Mouse (Mus musculus): ENCODE results near the gene Zfp689. TPM values are rescaled to one million over a fixed set of nuclear protein-coding genes. Genes with fewer than 3 reads are reported as not detected.
A peak's percentile ranks its signal among the peaks of the same experiment; 100 is the strongest.

Gene Zfp689
- polyA plus RNA-seq, 1 experiment from 2014 or later: 11.7 TPM

- H3K4me2 ChIP-seq (ENCODE audit: low read depth, low read length): no peak overlapping the region
- H3K36me3 ChIP-seq (replicated peaks; ENCODE audit: control insufficient read depth, insufficient read depth, low read depth, low read length): no peaks in the 10 kb centered on the region
- DNase-seq (ENCODE audit: low spot score): no peak
- no peaks in the 10 kb centered on the region for H3K4me1 ChIP-seq (ENCODE audit: control insufficient read depth, insufficient read depth, low read length)
- no peaks in the 10 kb centered on the region for H3K9me3 ChIP-seq (replicated peaks; ENCODE audit: control insufficient read depth, low read length)
- WGBS: 85% methylated on average over 3 of the region's 3 CpGs
- H3K4me3 ChIP-seq (ENCODE audit: low read depth, low read length): no peak overlapping the region
- H3K27ac ChIP-seq (replicated peaks; ENCODE audit: low read depth, low read length): no peak overlapping the region
- H3K27me3 ChIP-seq (ENCODE audit: control insufficient read depth, insufficient read depth, low read length): no peaks in the 10 kb centered on the region
- no peak overlapping the region for H3K9ac ChIP-seq (replicated peaks; ENCODE audit: low read length)
- ATAC-seq (replicated peaks; ENCODE audit: insufficient number of reproducible peaks, low FRiP score, low TSS enrichment, low read depth): no peak
Observed at GRCm38 (mm10) chr7:127437724-127438123, 11.2 kb downstream of the Zfp689 start.

- H3K36me3 ChIP-seq (replicated peaks; ENCODE audit: control insufficient read depth, insufficient read depth, low read depth, low read length): no peaks in the 10 kb centered on the region
- DNase-seq (ENCODE audit: low spot score) (no peak), ATAC-seq (replicated peaks; ENCODE audit: insufficient number of reproducible peaks, low FRiP score, low TSS enrichment, low read depth) (no peak)
- H3K9me3 ChIP-seq (replicated peaks; ENCODE audit: control insufficient read depth, low read length): no peaks in the 10 kb centered on the region
- H3K9ac ChIP-seq (replicated peaks; ENCODE audit: low read length): no peak overlapping the region
- no peak overlapping the region for H3K27ac ChIP-seq (replicated peaks; ENCODE audit: low read depth, low read length)
- H3K4me3 ChIP-seq (ENCODE audit: low read depth, low read length): no peak overlapping the region
- WGBS: 95% methylated on average over 4 of the region's 4 CpGs
- H3K27me3 ChIP-seq (ENCODE audit: control insufficient read depth, insufficient read depth, low read length): no peaks in the 10 kb centered on the region
- H3K4me2 ChIP-seq (ENCODE audit: low read depth, low read length): no peak overlapping the region
- no peaks in the 10 kb centered on the region for H3K4me1 ChIP-seq (ENCODE audit: control insufficient read depth, insufficient read depth, low read length)
Observed at GRCm38 (mm10) chr7:127435206-127435605, 13.8 kb downstream of the Zfp689 start.

- DNase-seq (ENCODE audit: low spot score) (no peak), ATAC-seq (replicated peaks; ENCODE audit: insufficient number of reproducible peaks, low FRiP score, low TSS enrichment, low read depth) (no peak)
- 77% methylated on average over 3 of the region's 3 CpGs for WGBS
- Histone ChIP-seq H3K4me2 (ENCODE audit: low read depth, low read length) (no peak overlapping the region), H3K27ac (replicated peaks; ENCODE audit: low read depth, low read length) (no peak overlapping the region), H3K4me3 (ENCODE audit: low read depth, low read length) (no peak overlapping the region), H3K27me3 (ENCODE audit: control insufficient read depth, insufficient read depth, low read length) (no peaks in the 10 kb centered on the region), H3K9ac (replicated peaks; ENCODE audit: low read length) (no peak overlapping the region), H3K36me3 (replicated peaks; ENCODE audit: control insufficient read depth, insufficient read depth, low read depth, low read length) (no peaks in the 10 kb centered on the region), H3K4me1 (ENCODE audit: control insufficient read depth, insufficient read depth, low read length) (no peaks in the 10 kb centered on the region), H3K9me3 (replicated peaks; ENCODE audit: control insufficient read depth, low read length) (no peaks in the 10 kb centered on the region)
Observed at GRCm38 (mm10) chr7:127426354-127426753, 22.6 kb downstream of the Zfp689 start.

DNA sequence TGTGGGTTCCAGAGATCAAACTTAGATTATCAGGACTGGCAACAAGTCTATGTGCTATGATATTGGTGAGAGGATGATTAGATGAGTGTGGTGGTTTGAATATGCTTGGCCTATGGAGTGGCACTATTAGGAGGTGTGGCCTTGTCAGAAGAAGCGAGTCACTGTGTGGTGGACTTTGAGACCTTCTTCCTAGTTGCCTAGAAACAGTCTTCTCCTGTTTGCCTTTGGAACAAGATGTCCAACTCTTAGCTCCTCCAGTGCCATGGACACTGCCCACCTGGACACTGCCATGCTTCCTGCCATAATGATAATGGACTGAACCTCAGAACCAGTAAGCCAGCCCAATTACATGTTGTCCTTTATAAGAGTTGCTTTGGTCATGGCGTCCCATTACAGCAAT is 23.0 kb downstream of the Zfp689 start:
- no peaks in the 10 kb centered on the region for H3K27me3 ChIP-seq (ENCODE audit: control insufficient read depth, insufficient read depth, low read length)
- DNase-seq (ENCODE audit: low spot score) (no peak), ATAC-seq (replicated peaks; ENCODE audit: insufficient number of reproducible peaks, low FRiP score, low TSS enrichment, low read depth) (no peak)
- H3K4me2 ChIP-seq (ENCODE audit: low read depth, low read length): no peak overlapping the region
- no peak overlapping the region for H3K4me3 ChIP-seq (ENCODE audit: low read depth, low read length)
- no peak overlapping the region for H3K9ac ChIP-seq (replicated peaks; ENCODE audit: low read length)
- H3K36me3 ChIP-seq (replicated peaks; ENCODE audit: control insufficient read depth, insufficient read depth, low read depth, low read length): no peaks in the 10 kb centered on the region
- no peak overlapping the region for H3K27ac ChIP-seq (replicated peaks; ENCODE audit: low read depth, low read length)
- H3K4me1 ChIP-seq (ENCODE audit: control insufficient read depth, insufficient read depth, low read length): no peaks in the 10 kb centered on the region
- H3K9me3 ChIP-seq (replicated peaks; ENCODE audit: control insufficient read depth, low read length): no peaks in the 10 kb centered on the region
- WGBS: 85% methylated on average over 2 of the region's 2 CpGs

DNA sequence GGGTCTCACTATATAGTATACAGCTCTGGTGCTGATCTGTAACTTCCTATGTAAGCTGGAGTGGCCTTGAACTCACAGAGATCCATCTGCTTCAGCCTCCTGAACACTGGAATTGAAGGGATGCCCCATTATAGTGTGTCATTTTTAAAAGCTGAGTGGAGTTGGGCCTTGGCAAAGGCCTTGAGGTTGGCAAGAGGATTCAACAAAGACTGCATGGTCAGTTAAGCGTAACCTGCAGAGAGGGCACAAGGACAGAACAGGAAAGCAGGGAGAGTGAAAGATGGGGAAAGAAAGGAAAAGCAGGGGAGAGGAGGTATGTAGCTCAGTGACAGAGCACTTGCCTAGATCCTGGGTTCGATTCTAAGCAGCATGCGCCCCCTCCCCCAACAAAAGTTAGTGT is 23.7 kb downstream of the Zfp689 start:
- WGBS: 87% methylated on average over 3 of the region's 3 CpGs

DNA sequence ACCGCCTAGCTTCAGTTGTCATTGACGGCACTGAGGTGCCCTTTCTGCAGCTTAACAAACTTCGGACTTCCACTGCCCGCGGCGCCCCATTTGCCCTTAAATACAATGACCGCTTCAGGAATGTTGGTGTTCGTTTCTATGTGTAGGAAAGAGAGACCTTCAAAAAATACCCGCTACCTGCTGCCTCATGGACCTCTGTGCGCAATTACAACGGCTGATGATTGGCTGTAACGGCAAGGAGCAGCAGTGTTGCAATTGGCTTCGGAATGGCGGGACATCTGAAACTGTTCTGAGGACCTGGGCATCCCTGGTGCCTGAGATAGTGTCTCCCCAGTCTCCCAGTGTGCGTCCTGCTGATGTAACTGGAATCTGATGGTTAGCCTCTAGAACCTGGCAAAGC is 26.7 kb downstream of the Zfp689 start:
- peak overlapping the region; percentile 32; the same call in 1 of the 2 replicates for H3K9ac ChIP-seq (replicated peaks; ENCODE audit: low read length)
- ATAC-seq (replicated peaks; ENCODE audit: insufficient number of reproducible peaks, low FRiP score, low TSS enrichment, low read depth) (no peak; the same call in 1 of the 2 replicates), DNase-seq (ENCODE audit: low spot score) (peak; percentile 13)
- H3K27me3 ChIP-seq (ENCODE audit: control insufficient read depth, insufficient read depth, low read length): no peaks in the 10 kb centered on the region
- no peak overlapping the region for H3K27ac ChIP-seq (replicated peaks; ENCODE audit: low read depth, low read length)
- H3K4me3 ChIP-seq (ENCODE audit: low read depth, low read length): peak overlapping the region; percentile 80
- under 1% methylated on average over 15 of the region's 15 CpGs for WGBS
- H3K4me1 ChIP-seq (ENCODE audit: control insufficient read depth, insufficient read depth, low read length): no peaks in the 10 kb centered on the region
- H3K36me3 ChIP-seq (replicated peaks; ENCODE audit: control insufficient read depth, insufficient read depth, low read depth, low read length): peaks cover 2% of the 10 kb centered on the region; the same call in 1 of the 2 replicates
- no peaks in the 10 kb centered on the region for H3K9me3 ChIP-seq (replicated peaks; ENCODE audit: control insufficient read depth, low read length)
- H3K4me2 ChIP-seq (ENCODE audit: low read depth, low read length): peak overlapping the region; percentile 92

More for the DNA sequence above, 23.7 kb downstream of the Zfp689 start:
- ATAC-seq (replicated peaks; ENCODE audit: insufficient number of reproducible peaks, low FRiP score, low TSS enrichment, low read depth) (no peak), DNase-seq (ENCODE audit: low spot score) (no peak)
- Histone ChIP-seq H3K4me2 (ENCODE audit: low read depth, low read length) (no peak overlapping the region), H3K9me3 (replicated peaks; ENCODE audit: control insufficient read depth, low read length) (no peaks in the 10 kb centered on the region), H3K36me3 (replicated peaks; ENCODE audit: control insufficient read depth, insufficient read depth, low read depth, low read length) (no peaks in the 10 kb centered on the region), H3K4me1 (ENCODE audit: control insufficient read depth, insufficient read depth, low read length) (no peaks in the 10 kb centered on the region), H3K27ac (replicated peaks; ENCODE audit: low read depth, low read length) (no peak overlapping the region), H3K4me3 (ENCODE audit: low read depth, low read length) (no peak overlapping the region), H3K9ac (replicated peaks; ENCODE audit: low read length) (no peak overlapping the region), H3K27me3 (ENCODE audit: control insufficient read depth, insufficient read depth, low read length) (no peaks in the 10 kb centered on the region)

DNA sequence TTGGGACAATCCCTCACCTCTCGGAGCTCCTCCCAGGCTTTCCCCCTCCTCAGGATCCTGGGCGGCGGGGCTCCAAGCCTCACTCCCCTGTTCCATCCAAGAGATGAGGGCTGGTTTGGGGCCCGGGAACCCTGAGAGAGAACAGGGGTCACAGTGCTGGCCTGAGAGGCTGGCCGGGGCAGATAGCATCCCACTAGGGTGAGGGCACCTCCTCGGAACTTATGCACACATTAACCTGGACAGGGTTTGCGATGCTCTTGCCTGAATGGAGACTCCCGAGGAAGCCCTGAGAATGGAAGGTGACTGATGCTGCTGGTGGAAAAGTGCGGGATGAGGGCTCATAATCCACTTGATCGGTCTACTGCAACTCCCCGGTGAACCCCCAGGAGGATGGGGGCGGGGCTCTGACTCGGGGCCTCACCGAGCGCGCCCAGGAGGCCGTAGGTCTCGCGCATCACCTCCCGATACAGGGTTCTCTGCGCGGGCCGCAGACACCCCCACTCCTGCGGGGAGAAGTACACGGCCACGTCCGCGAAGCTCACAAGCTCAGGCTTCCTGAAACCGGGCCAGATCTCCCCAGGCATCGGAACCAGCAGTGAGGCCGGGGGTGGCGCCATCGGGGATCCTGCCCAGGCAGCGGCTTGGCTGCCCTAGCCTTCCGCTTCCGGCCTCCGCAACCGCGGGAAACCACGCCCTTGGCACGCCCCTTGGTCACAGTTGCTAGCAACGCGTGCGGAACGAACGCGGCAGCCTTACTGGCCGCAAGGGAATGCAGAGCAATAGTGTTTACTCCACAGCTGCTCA is 27.4 kb downstream of the Zfp689 start, which contains the start of gene Zfp688:
TSS of gene Zfp688 (minus strand) at position 681 of the 804 bp plus-strand sequence.
- Histone ChIP-seq H3K27ac (replicated peaks; ENCODE audit: low read depth, low read length) (no peak within 1 kb of the TSS), H3K9ac (replicated peaks; ENCODE audit: low read length) (peak within 1 kb of the TSS; percentile 92), H3K4me1 (ENCODE audit: control insufficient read depth, insufficient read depth, low read length) (no peaks in the 10 kb centered on the region), H3K9me3 (replicated peaks; ENCODE audit: control insufficient read depth, low read length) (no peaks in the 10 kb centered on the region), H3K4me2 (ENCODE audit: low read depth, low read length) (peak within 1 kb of the TSS; percentile 92), H3K36me3 (replicated peaks; ENCODE audit: control insufficient read depth, insufficient read depth, low read depth, low read length) (peaks cover 2% of the 10 kb centered on the region; the same call in 1 of the 2 replicates), H3K4me3 (ENCODE audit: low read depth, low read length) (peak within 1 kb of the TSS; percentile 80), H3K27me3 (ENCODE audit: control insufficient read depth, insufficient read depth, low read length) (no peaks in the 10 kb centered on the region)
- DNase-seq (ENCODE audit: low spot score): peak; percentile 96
- 1% methylated on average over 48 of the region's 48 CpGs for WGBS
- ATAC-seq (replicated peaks; ENCODE audit: insufficient number of reproducible peaks, low FRiP score, low TSS enrichment, low read depth): peak; percentile 91

GRCm38 (mm10) chr7:127411418-127411817 is 37.5 kb downstream of the Zfp689 start:
- H3K36me3 ChIP-seq (replicated peaks; ENCODE audit: control insufficient read depth, insufficient read depth, low read depth, low read length): no peaks in the 10 kb centered on the region
- ATAC-seq (replicated peaks; ENCODE audit: insufficient number of reproducible peaks, low FRiP score, low TSS enrichment, low read depth) (no peak), DNase-seq (ENCODE audit: low spot score) (no peak)
- H3K4me1 ChIP-seq (ENCODE audit: control insufficient read depth, insufficient read depth, low read length): no peaks in the 10 kb centered on the region
- no peaks in the 10 kb centered on the region for H3K9me3 ChIP-seq (replicated peaks; ENCODE audit: control insufficient read depth, low read length)
- H3K27me3 ChIP-seq (ENCODE audit: control insufficient read depth, insufficient read depth, low read length): no peaks in the 10 kb centered on the region
- H3K4me2 ChIP-seq (ENCODE audit: low read depth, low read length): no peak overlapping the region
- WGBS: 74% methylated on average over 2 of the region's 2 CpGs
- no peak overlapping the region for H3K4me3 ChIP-seq (ENCODE audit: low read depth, low read length)
- H3K27ac ChIP-seq (replicated peaks; ENCODE audit: low read depth, low read length): no peak overlapping the region
- H3K9ac ChIP-seq (replicated peaks; ENCODE audit: low read length): no peak overlapping the region

All from embryonic facial prominence, embryonic 11.5 days (tissue).